Mouse (Mus musculus) brain, embryonic 14.5 days (tissue): ENCODE measurements around the gene Dtwd1.
"Not testable (repeated sequence)": the region's sequence is repeated elsewhere in the genome, so short reads cannot be mapped to it uniquely, and the experiment has no call there.

Experiments
- CTCF ChIP-seq: fragments of 200-500 bp; IDR thresholded peaks from 2 replicates; pipeline ENCODE4 v1.5.1; 2012; ENCODE audit warnings: inconsistent platforms, mild to moderate bottlenecking, moderate library complexity, borderline replicate concordance; ENCODE audit not compliant: insufficient read depth, insufficient read length; ENCODE audit errors: extremely low read depth
- POLR2A ChIP-seq: fragments of 200-500 bp; IDR thresholded peaks from 2 replicates; pipeline ENCODE4 v1.6.1; 2012; ENCODE audit warnings: mild to moderate bottlenecking, inconsistent platforms, borderline replicate concordance; ENCODE audit not compliant: poor library complexity, insufficient read depth, insufficient read length, severe bottlenecking; ENCODE audit errors: extremely low read depth

DNA sequence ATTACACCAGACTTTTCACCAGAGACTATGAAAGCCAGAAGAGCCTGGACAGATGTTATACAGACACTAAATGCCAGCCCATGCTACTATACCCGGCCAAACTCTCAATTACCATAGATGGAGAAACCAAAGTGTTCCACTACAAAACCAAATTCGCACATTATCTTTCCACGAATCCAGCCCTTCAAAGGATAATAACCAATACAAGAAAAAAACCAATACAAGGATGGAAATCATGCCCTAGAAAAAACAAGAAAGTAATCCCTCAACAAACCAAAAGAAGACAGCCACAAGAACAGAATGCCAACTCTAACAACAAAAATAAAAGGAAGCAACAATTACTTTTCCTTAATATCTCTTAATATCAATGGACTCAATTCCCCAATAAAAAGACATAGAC, 62.9 kb downstream of the Dtwd1 start, which contains the start of gene Gm17555:
- TF ChIP-seq POLR2A, CTCF: not testable (repeated sequence)
